Mouse (Mus musculus): ENCODE data around the gene Adap1. TPM values are rescaled to one million over a fixed set of nuclear protein-coding genes. Genes with fewer than 3 reads are reported as not detected.

Adap1 gene
- polyA plus RNA-seq, 1 experiment from 2014 or later: 4.1 TPM

- Histone ChIP-seq H3K9me3 (ENCODE audit: low read length) (no peaks in the 10 kb centered on the region), H3K9ac (replicated peaks; ENCODE audit: low read depth) (peak overlapping the region; percentile 85), H3K4me1 (ENCODE audit: insufficient read depth, low read depth, low read length) (peaks cover 6% of the 10 kb centered on the region; the same call in 1 of the 2 replicates), H3K4me2 (replicated peaks; ENCODE audit: low read depth, low read length) (peak overlapping the region; percentile 95), H3K27ac (ENCODE audit: low read length) (peak overlapping the region; percentile 84), H3K27me3 (replicated peaks; ENCODE audit: insufficient read depth, low read length) (no peaks in the 10 kb centered on the region), H3K36me3 (ENCODE audit: insufficient read depth, low read length) (peaks cover 6% of the 10 kb centered on the region; the same call in 1 of the 2 replicates), H3K4me3 (ENCODE audit: low read depth, low read length) (peak overlapping the region; percentile 74)
- under 1% methylated on average over 33 of the region's 33 CpGs for WGBS
- DNase-seq (ENCODE audit: low spot score): peak; percentile 98
- peak; percentile 97 for ATAC-seq
- TF ChIP-seq CTCF (IDR thresholded peaks at IDR 0.05) (no peak), EP300 (IDR thresholded peaks at IDR 0.05) (no peak)
Observed at GRCm38 (mm10) chr5:139344687-139345363, 19.4 kb upstream of the Adap1 start.

DNA sequence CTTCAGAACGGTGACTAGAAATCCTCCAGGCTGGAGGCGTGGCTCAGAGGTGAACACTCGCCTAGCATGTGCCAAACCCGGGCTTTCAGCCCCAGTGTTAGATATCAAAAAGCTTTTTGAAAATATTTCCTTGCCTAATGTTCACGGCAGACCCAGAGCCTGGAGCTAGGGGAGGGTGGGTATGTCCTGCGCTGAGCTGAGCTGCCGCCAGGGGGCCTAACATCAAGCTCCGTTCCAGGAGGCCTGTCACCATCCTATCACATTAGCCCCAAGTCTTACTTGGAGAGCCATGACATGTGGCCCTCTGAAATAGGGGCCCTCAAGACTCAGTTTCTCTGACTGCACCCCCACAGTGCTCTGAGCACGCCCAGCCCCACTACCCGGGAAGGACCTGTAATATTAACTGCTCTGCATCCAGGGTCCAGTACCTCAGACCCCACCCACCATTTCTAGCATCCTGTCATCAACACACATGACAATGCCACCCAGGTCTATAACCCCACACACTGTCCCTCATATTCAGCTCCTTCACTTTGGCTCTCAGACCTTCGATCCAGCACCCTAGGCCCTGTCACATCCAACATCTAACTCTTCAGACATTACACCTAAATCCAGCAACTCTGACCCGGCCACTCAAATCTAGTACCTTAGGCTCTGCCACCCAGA, 18.7 kb upstream of the Adap1 start:
- H3K9me3 ChIP-seq (ENCODE audit: low read length): no peaks in the 10 kb centered on the region
- TF ChIP-seq EP300 (IDR thresholded peaks at IDR 0.05) (no peak), CTCF (IDR thresholded peaks at IDR 0.05) (peak; percentile 89)
- H3K27me3 ChIP-seq (replicated peaks; ENCODE audit: insufficient read depth, low read length): no peaks in the 10 kb centered on the region
- H3K4me1 ChIP-seq (ENCODE audit: insufficient read depth, low read depth, low read length): peaks cover 6% of the 10 kb centered on the region; the same call in 1 of the 2 replicates
- H3K4me2 ChIP-seq (replicated peaks; ENCODE audit: low read depth, low read length): peak overlapping the region; percentile 95
- DNase-seq (ENCODE audit: low spot score) (peak; percentile 88), ATAC-seq (peak; percentile 77)
- 4% methylated on average over 12 of the region's 12 CpGs for WGBS
- peaks cover 6% of the 10 kb centered on the region; the same call in 1 of the 2 replicates for H3K36me3 ChIP-seq (ENCODE audit: insufficient read depth, low read length)
- H3K27ac ChIP-seq (ENCODE audit: low read length): peak overlapping the region; percentile 51; the same call in 1 of the 2 replicates
- H3K4me3 ChIP-seq (ENCODE audit: low read depth, low read length): peak overlapping the region; percentile 74
- H3K9ac ChIP-seq (replicated peaks; ENCODE audit: low read depth): peak overlapping the region; percentile 85

DNA sequence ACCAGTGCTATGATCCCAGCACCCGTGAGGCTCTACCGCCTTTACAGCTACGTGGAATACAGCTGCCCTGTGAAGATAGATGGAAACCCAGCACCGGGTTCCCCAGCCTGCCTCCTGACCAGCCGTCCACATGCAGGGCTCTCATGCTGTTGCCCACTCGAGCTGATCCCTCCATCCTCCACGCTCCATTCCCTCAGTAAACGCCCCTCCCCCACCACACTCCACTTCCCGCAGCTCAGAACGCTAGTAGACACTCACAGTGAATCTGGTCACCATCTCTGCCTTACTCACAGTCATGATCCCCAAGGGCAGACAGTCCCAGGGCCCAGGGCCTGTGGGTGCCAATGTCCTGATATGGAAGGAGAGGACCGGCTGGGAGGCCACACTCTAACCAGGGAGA, 13.5 kb upstream of the Adap1 start:
- Histone ChIP-seq H3K27ac (ENCODE audit: low read length) (no peak overlapping the region), H3K9me3 (ENCODE audit: low read length) (no peaks in the 10 kb centered on the region), H3K36me3 (ENCODE audit: insufficient read depth, low read length) (peaks cover 11% of the 10 kb centered on the region; the same call in 1 of the 2 replicates), H3K9ac (replicated peaks; ENCODE audit: low read depth) (no peak overlapping the region), H3K4me2 (replicated peaks; ENCODE audit: low read depth, low read length) (no peak overlapping the region), H3K4me1 (ENCODE audit: insufficient read depth, low read depth, low read length) (no peaks in the 10 kb centered on the region), H3K4me3 (ENCODE audit: low read depth, low read length) (no peak overlapping the region), H3K27me3 (replicated peaks; ENCODE audit: insufficient read depth, low read length) (no peaks in the 10 kb centered on the region)
- DNase-seq (ENCODE audit: low spot score) (no peak), ATAC-seq (no peak)
- WGBS: 64% methylated on average over 11 of the region's 11 CpGs
- TF ChIP-seq CTCF (IDR thresholded peaks at IDR 0.05): no peak
- no peak for TF ChIP-seq EP300 (IDR thresholded peaks at IDR 0.05)

DNA sequence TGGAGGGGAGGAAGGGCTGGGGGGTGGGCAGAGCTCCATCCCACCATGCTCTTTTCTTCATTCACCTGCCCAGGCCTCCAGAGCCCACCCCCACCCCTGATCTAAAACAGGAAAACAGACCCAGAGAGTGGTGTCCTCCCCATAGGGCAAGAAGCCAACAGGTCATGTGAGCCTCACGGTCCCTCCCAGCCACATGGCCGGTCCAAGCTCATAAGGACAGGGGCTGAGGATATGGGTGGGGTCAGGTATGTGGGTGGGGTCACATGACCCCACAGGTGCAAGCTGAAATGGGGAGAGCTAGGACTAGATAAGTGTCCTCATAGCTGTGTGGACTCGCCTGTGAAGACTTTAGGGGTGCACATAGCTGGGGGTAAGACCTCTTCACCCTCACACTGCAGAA, 13.0 kb upstream of the Adap1 start:
- Histone ChIP-seq H3K4me2 (replicated peaks; ENCODE audit: low read depth, low read length) (no peak overlapping the region), H3K27me3 (replicated peaks; ENCODE audit: insufficient read depth, low read length) (no peaks in the 10 kb centered on the region), H3K4me3 (ENCODE audit: low read depth, low read length) (no peak overlapping the region), H3K9ac (replicated peaks; ENCODE audit: low read depth) (no peak overlapping the region), H3K9me3 (ENCODE audit: low read length) (no peaks in the 10 kb centered on the region), H3K36me3 (ENCODE audit: insufficient read depth, low read length) (peaks cover 11% of the 10 kb centered on the region; the same call in 1 of the 2 replicates), H3K27ac (ENCODE audit: low read length) (no peak overlapping the region), H3K4me1 (ENCODE audit: insufficient read depth, low read depth, low read length) (no peaks in the 10 kb centered on the region)
- ATAC-seq (0 out of 2 replicates have a peak, but pooled peaks have one; percentile 35), DNase-seq (ENCODE audit: low spot score) (no peak)
- TF ChIP-seq CTCF (IDR thresholded peaks at IDR 0.05) (no peak), EP300 (IDR thresholded peaks at IDR 0.05) (no peak)
- WGBS: 62% methylated on average over 3 of the region's 3 CpGs

DNA sequence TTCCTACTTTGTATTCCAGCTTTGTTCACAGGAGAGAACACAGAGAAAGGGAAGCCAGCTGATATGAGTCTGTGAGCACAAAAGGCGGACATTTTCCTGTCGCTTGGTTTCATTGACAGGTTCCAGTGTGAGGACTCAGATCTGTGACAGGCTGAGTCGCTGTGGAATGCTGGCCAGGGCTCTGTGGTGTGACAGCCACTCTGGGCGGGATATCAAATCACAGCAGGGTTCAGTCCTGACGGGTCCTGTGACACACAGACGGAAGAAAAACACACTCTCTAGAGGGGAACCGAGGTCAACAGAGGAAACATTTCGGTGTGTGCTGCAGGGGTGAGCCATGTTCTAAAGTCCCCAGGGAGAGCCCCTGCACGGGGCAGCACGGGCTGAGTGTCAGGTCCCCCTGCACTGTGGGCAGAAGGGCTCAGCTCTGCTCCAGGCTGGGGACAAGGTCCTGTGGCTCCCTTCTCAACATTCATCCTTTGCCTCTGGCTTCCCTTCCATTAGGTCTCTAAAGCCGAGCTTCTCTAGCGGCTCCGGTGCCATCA, 12.5 kb upstream of the Adap1 start:
- Histone ChIP-seq H3K36me3 (ENCODE audit: insufficient read depth, low read length) (peaks cover 11% of the 10 kb centered on the region; the same call in 1 of the 2 replicates), H3K27me3 (replicated peaks; ENCODE audit: insufficient read depth, low read length) (no peaks in the 10 kb centered on the region), H3K9ac (replicated peaks; ENCODE audit: low read depth) (no peak overlapping the region), H3K9me3 (ENCODE audit: low read length) (no peaks in the 10 kb centered on the region), H3K4me2 (replicated peaks; ENCODE audit: low read depth, low read length) (no peak overlapping the region), H3K27ac (ENCODE audit: low read length) (no peak overlapping the region), H3K4me1 (ENCODE audit: insufficient read depth, low read depth, low read length) (no peaks in the 10 kb centered on the region), H3K4me3 (ENCODE audit: low read depth, low read length) (no peak overlapping the region)
- 65% methylated on average over 12 of the region's 13 CpGs for WGBS
- ATAC-seq (no peak), DNase-seq (ENCODE audit: low spot score) (no peak)
- TF ChIP-seq EP300 (IDR thresholded peaks at IDR 0.05): no peak
- no peak for TF ChIP-seq CTCF (IDR thresholded peaks at IDR 0.05)

DNA sequence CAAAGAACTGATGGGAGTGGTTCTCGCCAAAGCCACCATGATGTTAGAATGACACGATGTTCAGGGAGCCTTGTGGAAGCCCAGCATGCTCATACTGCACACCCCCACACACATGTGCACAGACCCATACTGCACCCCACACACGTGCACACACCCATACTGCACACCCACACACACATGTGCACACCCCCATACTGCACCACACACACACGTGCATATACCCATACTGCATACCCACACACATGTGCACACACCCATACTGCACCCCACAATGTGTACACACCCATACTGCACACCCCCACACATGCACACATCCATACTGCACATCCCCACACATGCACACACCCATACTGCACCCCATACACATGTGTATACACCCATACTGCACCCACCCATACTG, 10.2 kb upstream of the Adap1 start:
- no peak overlapping the region for H3K9ac ChIP-seq (replicated peaks; ENCODE audit: low read depth)
- no peak overlapping the region for H3K27ac ChIP-seq (ENCODE audit: low read length)
- 90% methylated on average over 4 of the region's 4 CpGs for WGBS
- no peak overlapping the region for H3K4me2 ChIP-seq (replicated peaks; ENCODE audit: low read depth, low read length)
- peaks cover 4% of the 10 kb centered on the region; the same call in 1 of the 2 replicates for H3K36me3 ChIP-seq (ENCODE audit: insufficient read depth, low read length)
- H3K9me3 ChIP-seq (ENCODE audit: low read length): no peaks in the 10 kb centered on the region
- ATAC-seq (no peak), DNase-seq (ENCODE audit: low spot score) (no peak)
- H3K27me3 ChIP-seq (replicated peaks; ENCODE audit: insufficient read depth, low read length): no peaks in the 10 kb centered on the region
- TF ChIP-seq EP300 (IDR thresholded peaks at IDR 0.05) (no peak), CTCF (IDR thresholded peaks at IDR 0.05) (no peak)
- H3K4me3 ChIP-seq (ENCODE audit: low read depth, low read length): no peak overlapping the region
- no peaks in the 10 kb centered on the region for H3K4me1 ChIP-seq (ENCODE audit: insufficient read depth, low read depth, low read length)
